Mouse (Mus musculus) megakaryocyte, embryonic 14.5 days (primary cell): ENCODE measurements around the gene Meaf6. TPM values are rescaled to one million over a fixed set of nuclear protein-coding genes. Genes with fewer than 3 reads are reported as not detected.

Source experiments
- H3K27me3 ChIP-seq: replicated peaks from 2 replicates; pipeline ENCODE3; 2012; ENCODE audit warnings: inconsistent platforms
- H3K36me3 ChIP-seq: replicated peaks from 2 replicates; pipeline ENCODE3; 2012; ENCODE audit warnings: low read length, inconsistent platforms, mixed read lengths
- H3K4me1 ChIP-seq: 2 replicates; pipeline ENCODE4 v1.6.1; 2012; ENCODE audit warnings: inconsistent platforms
- H3K4me3 ChIP-seq: replicated peaks from 2 replicates; pipeline ENCODE3; 2012; ENCODE audit warnings: moderate library complexity, mild to moderate bottlenecking, inconsistent platforms
- H3K9me3 ChIP-seq: 2 replicates; pipeline ENCODE4 v1.6.1; 2012; ENCODE audit warnings: inconsistent platforms
- FLI1 ChIP-seq: IDR thresholded peaks from 2 replicates; pipeline ENCODE4 v1.6.1; 2012; ENCODE audit warnings: low read length, inconsistent platforms, mixed read lengths
- GATA1 ChIP-seq: IDR thresholded peaks from 3 replicates; pipeline ENCODE4 v1.6.1; 2012; ENCODE audit warnings: mixed read lengths, low read length, inconsistent platforms, borderline replicate concordance
- polyA plus RNA-seq: library from polyadenylated mRNA; stranded (reverse); fragments of >175 nt; gene quantifications from 2 replicates; pipeline ENCODE4 v1.2.3, GENCODE M21; 2012; ENCODE audit warnings: low replicate concordance; ENCODE audit not compliant: insufficient read depth

Meaf6 gene
- polyA plus RNA-seq, 1 experiment = 52.8 TPM

DNA sequence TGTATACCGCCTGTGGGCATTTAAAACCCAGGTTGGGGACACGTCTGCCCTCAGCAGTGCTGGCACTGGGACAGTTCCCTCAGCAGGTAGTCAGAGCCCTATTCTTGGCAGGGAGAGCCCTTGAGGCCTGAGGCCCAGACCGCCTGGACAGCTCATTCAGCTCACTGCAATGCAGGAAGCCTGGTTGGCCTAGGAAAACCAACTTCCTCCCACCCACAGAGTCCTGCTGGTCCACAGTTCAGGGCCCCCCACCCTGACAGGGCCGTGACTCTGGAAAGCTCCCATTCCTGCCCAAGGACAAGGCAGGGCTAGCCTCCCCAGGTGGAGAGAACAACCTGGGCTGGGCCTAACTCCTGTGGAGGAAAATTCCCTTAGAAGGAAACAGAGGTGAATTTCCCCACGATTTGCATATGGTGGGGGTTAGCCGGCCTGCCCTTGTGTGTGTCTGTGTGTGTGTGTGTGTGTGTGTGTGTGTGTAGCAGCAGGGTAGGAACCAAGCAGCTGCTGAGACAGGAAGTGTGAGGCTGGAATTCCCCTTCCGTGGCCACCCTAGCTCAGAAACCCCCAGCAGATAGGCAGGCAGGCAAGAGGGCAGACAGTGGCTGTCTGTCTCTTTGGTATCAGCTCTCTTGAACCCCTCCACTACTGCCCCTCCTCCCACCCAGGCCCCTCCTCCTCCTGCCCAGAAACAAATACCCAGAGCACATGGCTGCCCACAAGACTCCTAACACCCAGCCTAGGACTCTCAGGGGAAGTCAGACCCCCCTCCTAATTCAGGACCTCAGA is 39.7 kb downstream of the Meaf6 start:
- peaks cover 72% of the 10 kb centered on the region for H3K36me3 ChIP-seq
- no peaks in the 10 kb centered on the region for H3K27me3 ChIP-seq
- peaks cover 91% of the 10 kb centered on the region for H3K4me1 ChIP-seq
- no peak for TF ChIP-seq GATA1
- TF ChIP-seq FLI1 = no peak
- H3K9me3 ChIP-seq = no peaks in the 10 kb centered on the region
- peak overlapping the region; percentile 99 for H3K4me3 ChIP-seq

DNA sequence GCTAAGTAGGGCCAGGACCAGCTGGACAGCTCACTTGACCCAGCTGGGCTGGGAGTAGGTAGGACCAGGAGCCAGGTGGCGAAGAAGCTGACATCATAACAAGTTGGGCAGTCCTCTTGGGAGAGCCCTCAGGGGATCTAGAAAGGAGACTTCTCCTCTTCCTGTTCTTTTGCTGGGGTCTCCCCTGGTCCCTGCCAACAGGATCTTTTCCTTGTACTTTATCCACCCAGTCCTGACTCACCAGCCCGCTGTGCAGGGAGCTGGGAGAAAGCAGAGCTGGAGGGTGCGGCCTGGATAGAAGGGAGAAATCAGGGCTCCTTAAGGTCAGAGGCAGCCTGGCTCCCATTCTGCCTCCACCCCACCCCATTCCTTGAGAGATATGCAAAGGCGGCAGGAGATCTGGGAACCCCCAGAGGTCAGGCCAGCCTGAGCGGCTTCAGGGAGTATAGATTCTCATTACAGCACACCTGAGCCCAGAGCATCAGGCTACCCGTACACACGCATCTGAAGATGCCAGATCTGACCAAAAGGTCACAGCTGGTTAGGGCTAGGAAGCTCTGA is 40.5 kb downstream of the Meaf6 start:
- Histone ChIP-seq H3K27me3 (no peaks in the 10 kb centered on the region), H3K9me3 (no peaks in the 10 kb centered on the region), H3K4me1 (peaks cover 91% of the 10 kb centered on the region), H3K4me3 (peak overlapping the region; percentile 99), H3K36me3 (peaks cover 64% of the 10 kb centered on the region)
- TF ChIP-seq FLI1 (no peak), GATA1 (no peak)

DNA sequence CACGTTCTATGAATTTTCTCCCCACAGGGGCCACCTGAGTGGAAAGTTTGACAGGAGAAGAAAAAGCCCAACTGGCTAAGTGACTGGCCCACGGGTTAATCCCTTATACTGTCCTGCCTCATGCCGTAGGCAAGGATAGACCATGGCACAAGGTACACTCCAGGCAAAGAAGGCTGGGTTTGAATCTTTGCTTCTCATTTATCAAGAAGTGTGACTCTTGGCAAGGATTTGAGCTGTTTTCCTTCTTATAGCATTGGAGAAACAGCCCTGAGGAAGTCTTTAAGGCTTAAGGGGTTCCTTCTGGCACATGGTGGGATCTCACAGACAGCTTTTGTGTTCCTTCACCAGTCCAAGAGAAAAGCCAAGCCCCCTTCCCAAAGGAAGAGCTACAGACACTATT is 41.3 kb downstream of the Meaf6 start:
- peaks cover 56% of the 10 kb centered on the region for H3K36me3 ChIP-seq
- H3K4me1 ChIP-seq = peaks cover 91% of the 10 kb centered on the region
- no peaks in the 10 kb centered on the region for H3K9me3 ChIP-seq
- H3K4me3 ChIP-seq = peak overlapping the region; percentile 99
- H3K27me3 ChIP-seq = no peaks in the 10 kb centered on the region
- no peak for TF ChIP-seq FLI1
- TF ChIP-seq GATA1 = no peak

DNA sequence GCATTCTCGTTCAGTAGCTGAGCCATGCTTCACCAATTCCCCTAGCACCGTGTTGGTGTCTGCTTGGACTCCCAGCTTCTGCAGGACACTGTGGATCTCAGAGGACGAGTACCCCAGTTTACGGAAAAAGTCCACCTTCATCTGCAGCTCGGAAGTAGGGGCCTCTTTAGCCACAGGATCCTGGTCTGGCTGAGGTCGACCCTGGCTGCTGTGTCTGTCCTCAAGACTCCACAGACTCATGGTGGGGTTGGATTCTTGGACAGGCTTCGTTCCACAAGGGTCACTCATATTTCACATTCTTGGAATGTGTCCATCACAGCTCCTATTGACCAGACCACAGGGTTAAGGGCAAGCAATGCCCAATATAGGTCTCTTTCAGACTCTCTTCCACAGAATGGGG is 41.8 kb downstream of the Meaf6 start:
- no peaks in the 10 kb centered on the region for H3K9me3 ChIP-seq
- H3K27me3 ChIP-seq = no peaks in the 10 kb centered on the region
- peaks cover 91% of the 10 kb centered on the region for H3K4me1 ChIP-seq
- peaks cover 50% of the 10 kb centered on the region for H3K36me3 ChIP-seq
- peak overlapping the region; percentile 99 for H3K4me3 ChIP-seq
- no peak for TF ChIP-seq GATA1
- TF ChIP-seq FLI1 = no peak

DNA sequence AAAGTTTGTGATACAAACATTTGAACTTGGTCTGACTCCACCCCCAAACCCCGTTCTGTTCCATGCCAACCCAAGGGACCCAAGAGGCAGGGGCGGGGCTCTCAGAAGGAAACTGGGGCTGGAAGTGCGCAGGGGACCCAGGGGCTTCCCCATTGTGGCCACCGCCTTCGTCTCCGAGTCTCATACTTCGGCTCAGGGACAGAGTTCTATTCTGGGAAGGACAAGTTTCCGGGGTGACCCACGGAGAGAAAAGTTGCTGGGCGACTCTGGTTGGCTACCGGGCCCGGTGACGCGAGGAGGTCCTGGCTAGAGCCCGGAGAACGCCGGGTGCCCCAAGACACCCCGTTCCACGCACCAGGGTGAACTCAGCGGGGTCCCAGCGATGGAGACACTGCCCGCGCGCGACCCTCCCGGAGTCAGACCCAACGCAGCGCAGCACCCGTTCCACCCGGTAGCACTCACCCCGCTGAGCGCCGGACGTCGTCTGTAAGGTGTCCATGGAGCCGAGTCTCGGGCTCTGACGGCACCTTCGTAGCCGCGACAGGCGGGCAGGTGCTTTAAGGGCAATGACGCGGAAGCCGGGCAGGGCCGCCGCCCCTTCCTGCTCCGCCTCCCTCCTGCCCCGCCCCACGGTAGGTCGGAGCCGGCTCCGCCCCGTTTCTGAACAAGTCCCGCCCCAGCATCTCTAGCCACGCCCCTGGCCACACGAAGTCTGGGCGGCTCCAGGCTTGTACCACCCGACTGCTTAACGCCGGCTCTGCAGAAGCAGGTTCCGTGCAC is 42.6 kb downstream of the Meaf6 start, which contains the start of gene Zc3h12a:
Gene Zc3h12a (minus strand): TSS at position 536 of the 780 bp plus-strand sequence.
- H3K4me1 ChIP-seq = peaks cover 91% of the 10 kb centered on the region
- peak within 1 kb of the TSS; percentile 99 for H3K4me3 ChIP-seq
- H3K36me3 ChIP-seq = peaks cover 43% of the 10 kb centered on the region
- no peaks in the 10 kb centered on the region for H3K9me3 ChIP-seq
- no peak for TF ChIP-seq FLI1
- no peak for TF ChIP-seq GATA1
- no peaks in the 10 kb centered on the region for H3K27me3 ChIP-seq

DNA sequence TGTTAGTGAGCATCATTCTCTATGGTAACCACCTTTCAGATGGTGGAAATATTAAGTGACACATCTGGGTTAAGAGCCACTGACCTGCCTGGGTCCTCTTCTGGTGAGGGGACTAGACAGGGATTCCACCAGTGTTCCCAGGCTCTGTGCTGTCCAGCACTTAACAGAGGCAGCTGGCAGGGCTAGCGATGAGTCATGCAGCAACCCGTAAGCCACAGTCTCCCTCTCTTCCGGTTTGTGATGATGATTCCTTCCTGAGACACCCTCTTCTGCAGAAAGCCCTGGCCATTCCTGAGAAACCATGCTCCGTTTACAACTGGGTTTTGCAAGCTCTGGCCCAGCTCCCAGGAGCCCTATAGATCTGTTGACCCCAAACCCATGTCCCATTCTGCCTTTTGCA is 46.6 kb downstream of the Meaf6 start:
- peaks cover 6% of the 10 kb centered on the region for H3K36me3 ChIP-seq
- H3K4me1 ChIP-seq = peaks cover 78% of the 10 kb centered on the region
- H3K27me3 ChIP-seq = peaks cover 2% of the 10 kb centered on the region
- TF ChIP-seq FLI1 (peak; percentile 33; the same call in 1 of the 2 replicates), GATA1 (no peak)
- peak overlapping the region; percentile 89 for H3K4me3 ChIP-seq
- no peaks in the 10 kb centered on the region for H3K9me3 ChIP-seq

DNA sequence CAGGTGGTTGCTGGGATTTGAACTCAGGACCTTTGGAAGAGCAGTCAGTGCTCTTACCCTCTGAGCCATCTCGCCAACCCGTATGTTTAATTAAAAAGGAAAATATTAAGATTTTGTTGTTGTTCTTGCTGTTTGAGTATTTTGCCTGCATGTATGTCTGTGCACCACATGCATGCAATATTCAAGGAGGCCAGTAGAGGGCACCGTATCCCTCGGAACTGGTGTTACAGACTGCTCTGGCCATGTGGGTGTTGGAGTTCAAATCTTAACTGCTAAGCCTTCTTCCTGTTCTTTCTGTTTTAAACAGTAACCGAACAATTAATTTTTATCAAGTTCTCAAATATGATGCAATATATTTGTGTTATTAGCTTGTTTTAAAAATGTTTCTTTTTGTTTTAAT is 47.5 kb downstream of the Meaf6 start:
- H3K9me3 ChIP-seq = no peaks in the 10 kb centered on the region
- peaks cover 3% of the 10 kb centered on the region for H3K27me3 ChIP-seq
- no peak for TF ChIP-seq FLI1
- H3K36me3 ChIP-seq = no peaks in the 10 kb centered on the region
- H3K4me1 ChIP-seq = peaks cover 73% of the 10 kb centered on the region
- H3K4me3 ChIP-seq = no peak overlapping the region

DNA sequence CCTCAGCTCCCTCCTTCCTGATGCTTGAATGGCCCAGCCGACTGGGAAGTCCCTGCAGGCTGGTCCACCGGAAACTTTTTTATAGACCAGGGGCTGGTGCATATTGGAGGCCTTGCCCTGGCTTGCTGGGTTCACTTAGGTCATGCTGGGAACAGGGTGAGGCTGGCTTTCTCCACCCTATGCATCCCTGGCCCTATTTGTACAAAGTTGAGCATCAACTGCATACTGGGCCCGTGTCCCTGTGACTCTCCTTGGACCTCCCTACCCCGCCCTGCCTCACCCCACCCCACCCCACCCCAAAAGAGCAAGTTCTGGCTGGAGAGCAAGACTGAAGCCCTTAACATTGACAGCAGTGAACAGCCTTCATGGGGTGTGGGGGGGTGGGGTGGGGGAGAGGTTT is 49.3 kb downstream of the Meaf6 start:
- H3K4me1 ChIP-seq = peaks cover 59% of the 10 kb centered on the region
- H3K27me3 ChIP-seq = peaks cover 3% of the 10 kb centered on the region
- no peaks in the 10 kb centered on the region for H3K36me3 ChIP-seq
- no peak for TF ChIP-seq GATA1
- TF ChIP-seq FLI1 = no peak
- no peaks in the 10 kb centered on the region for H3K9me3 ChIP-seq
- no peak overlapping the region for H3K4me3 ChIP-seq

DNA sequence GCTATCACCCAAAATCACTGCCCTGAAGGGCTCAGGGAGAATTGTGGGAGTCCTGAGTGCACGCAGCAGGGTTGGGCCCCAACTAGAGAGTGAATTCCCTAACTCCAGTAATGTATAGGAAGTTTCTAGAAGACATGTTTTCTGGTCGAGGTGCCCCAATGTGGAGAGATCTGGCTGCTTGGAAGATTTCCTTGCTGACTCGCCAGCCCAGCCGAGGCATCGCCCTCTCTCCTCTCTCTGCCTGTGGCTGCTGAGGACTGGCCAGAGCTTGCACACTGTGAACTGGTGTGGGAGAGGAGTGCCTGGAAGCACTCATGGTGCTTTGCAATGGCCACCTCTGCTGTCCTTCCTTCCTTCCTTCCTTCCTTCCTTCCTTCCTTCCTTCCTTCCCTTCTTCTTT is 49.7 kb downstream of the Meaf6 start:
- H3K4me1 ChIP-seq = peaks cover 55% of the 10 kb centered on the region
- H3K36me3 ChIP-seq = no peaks in the 10 kb centered on the region
- peaks cover 2% of the 10 kb centered on the region; the same call in 1 of the 2 replicates for H3K9me3 ChIP-seq
- peaks cover 3% of the 10 kb centered on the region for H3K27me3 ChIP-seq
- no peak overlapping the region for H3K4me3 ChIP-seq
- TF ChIP-seq FLI1 (no peak), GATA1 (no peak)

DNA sequence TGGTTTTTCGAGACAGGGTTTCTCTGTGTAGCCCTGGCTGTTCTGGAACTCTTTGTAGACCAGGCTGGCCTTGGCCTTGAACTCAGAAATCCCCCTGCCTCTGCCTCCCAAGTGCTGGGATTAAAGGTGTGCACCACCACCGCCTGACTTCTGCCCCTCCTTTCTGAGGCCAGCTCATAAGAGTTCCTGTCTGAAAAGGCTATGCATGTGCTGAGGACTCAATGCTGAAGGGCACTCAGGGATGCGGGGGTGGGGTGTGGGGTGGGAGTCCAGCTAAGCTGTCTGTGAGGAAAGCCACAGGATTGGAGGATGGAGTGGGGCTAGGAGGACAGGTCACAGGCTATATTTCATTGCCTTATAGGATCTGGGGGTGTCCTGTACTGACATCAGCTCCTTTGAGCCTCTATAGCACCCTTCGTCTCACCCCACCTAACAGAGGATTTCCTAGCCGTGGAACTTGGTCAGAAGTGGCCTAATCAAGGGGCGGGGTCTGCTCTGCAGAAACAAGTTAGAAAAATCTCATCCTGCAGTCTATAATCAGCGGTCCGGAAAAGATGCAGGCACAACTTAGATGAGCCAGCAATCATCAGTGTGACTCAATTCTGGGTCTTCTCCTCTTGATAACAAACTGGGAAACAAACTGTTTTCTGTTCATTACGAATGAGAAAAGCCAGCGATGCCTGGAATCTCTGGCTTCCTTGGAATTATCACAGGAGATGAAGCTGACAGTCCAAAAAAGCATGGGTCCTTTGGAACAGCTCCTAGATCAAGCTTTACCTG is 50.3 kb downstream of the Meaf6 start:
- H3K27me3 ChIP-seq = peaks cover 3% of the 10 kb centered on the region
- H3K4me3 ChIP-seq = no peak overlapping the region
- peaks cover 3% of the 10 kb centered on the region; the same call in 1 of the 2 replicates for H3K9me3 ChIP-seq
- H3K36me3 ChIP-seq = no peaks in the 10 kb centered on the region
- no peak for TF ChIP-seq FLI1
- no peak for TF ChIP-seq GATA1
- H3K4me1 ChIP-seq = peaks cover 49% of the 10 kb centered on the region
